Mouse (Mus musculus): ENCODE measurements around the gene Mx1. TPM values are rescaled to one million over a fixed set of nuclear protein-coding genes. Genes with fewer than 3 reads are reported as not detected.

The Mx1 gene
- polyA plus RNA-seq (2015; fragmentation: Illumina TruSeq; extraction: RNeasy Lipid Tissue Mini Kit (QIAGEN cat#74804); ENCODE audit: low read depth, low replicate concordance) = 1.2 TPM

GRCm38 (mm10) chr16:97462481-97463181 lies at the start of gene Mx1:
Mx1 (minus strand) TSS chr16:97462907.

Other genes with a start within 250 kb of the Mx1 start
- 2.5 TPM for gene Bace2, start 106.2 kb downstream of the Mx1 start, polyA plus RNA-seq (2015; fragmentation: Illumina TruSeq; extraction: RNeasy Lipid Tissue Mini Kit (QIAGEN cat#74804); ENCODE audit: low read depth, low replicate concordance)
- gene Fam3b, start 51.9 kb upstream of the Mx1 start, polyA plus RNA-seq (2015; fragmentation: Illumina TruSeq; extraction: RNeasy Lipid Tissue Mini Kit (QIAGEN cat#74804); ENCODE audit: low read depth, low replicate concordance) = not detected
- gene Tmprss2, start 148.3 kb upstream of the Mx1 start, polyA plus RNA-seq (2015; fragmentation: Illumina TruSeq; extraction: RNeasy Lipid Tissue Mini Kit (QIAGEN cat#74804); ENCODE audit: low read depth, low replicate concordance) = not detected